Mouse (Mus musculus) heart, adult 2 months (tissue): ENCODE measurements at regions not wholly inside any gene's neighbourhood (a gene's known extent, or its start where the extent isn't known, plus 50 kb on each side); places are given as distances from the start of the nearest gene placed in this dataset.

Experiments
- CTCF ChIP-seq: fragments of 200-600 bp; IDR thresholded peaks from 2 replicates; pipeline ENCODE4 v1.8.1; 2022; ENCODE audit warnings: antibody characterized with exemption, mild to moderate bottlenecking, moderate library complexity
- POLR2A ChIP-seq: fragments of 200-500 bp; IDR thresholded peaks from 2 replicates; pipeline ENCODE4 v1.6.1; 2011; ENCODE audit warnings: mild to moderate bottlenecking, low read depth, low read length, control low read depth; ENCODE audit not compliant: insufficient read depth

DNA sequence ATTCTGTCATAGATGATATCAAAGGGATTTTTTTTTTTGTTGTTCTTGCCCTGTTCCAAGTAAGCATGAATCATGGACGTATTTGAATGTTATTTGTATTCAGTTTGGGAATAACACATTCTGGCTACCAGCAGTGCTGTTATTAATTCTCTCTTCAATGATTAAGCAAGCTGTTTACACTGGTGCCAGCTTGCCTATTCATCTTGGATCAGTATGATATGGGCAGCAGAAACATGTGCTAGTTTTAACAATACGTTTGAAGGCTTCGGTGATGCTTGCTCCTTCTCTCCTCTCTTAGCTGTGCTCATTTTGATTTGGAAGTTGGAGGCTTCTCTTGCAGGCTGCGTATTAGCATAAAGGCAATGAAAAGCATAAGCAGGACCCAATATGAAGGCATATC is 984.9 kb upstream of the Slc10a2 start:
- no peak for TF ChIP-seq POLR2A
- no peak for TF ChIP-seq CTCF
